In genomic region chr2:35270531-35270984, GRCm38 (mm10) we compare ENCODE assay signal across 7 mouse cellular contexts. TPM values are rescaled to one million over a fixed set of nuclear protein-coding genes. Genes with fewer than 3 reads are reported as not detected.
DNase-seq lines count a peak whose midpoint lies in the region; ATAC-seq and TF ChIP-seq lines count a peak whose summit lies in the region.

No protein-coding gene starts in this region.

- peak; percentile 22; the same call in 1 of the 2 replicates for ATAC-seq in embryonic facial prominence, embryonic 15.5 days (ENCODE audit: insufficient number of reproducible peaks, low FRiP score, low TSS enrichment, low read depth)
- peak; percentile 73 for ATAC-seq in heart, embryonic 15.5 days (replicated peaks; ENCODE audit: insufficient number of reproducible peaks, insufficient read depth, low FRiP score, low read depth)
- no peak for ATAC-seq in lung, embryonic 16.5 days (ENCODE audit: low read depth)
- ATAC-seq in neutrophil, adult 5-6 weeks (ENCODE audit: extremely low read depth, insufficient number of reproducible peaks, low FRiP score, poor library complexity, severe bottlenecking): peak; percentile 73

- no peak for TF ChIP-seq POLR2A in CH12.LX (IDR thresholded peaks at IDR 0.05; ENCODE audit: low read depth, low read length)

- H3K27me3 ChIP-seq in CH12.LX (replicated peaks): no peaks in the 10 kb centered on the region
- no peaks in the 10 kb centered on the region for H3K27me3 ChIP-seq in embryonic facial prominence, embryonic 15.5 days
- no peaks in the 10 kb centered on the region for H3K27me3 ChIP-seq in heart, embryonic 15.5 days
- H3K27me3 ChIP-seq in lung, embryonic 16.5 days (ENCODE audit: control insufficient read depth, insufficient read depth, low read depth, low read length): no peaks in the 10 kb centered on the region

- peak; percentile 74 for TF ChIP-seq RAD21 in CH12.LX (IDR thresholded peaks at IDR 0.05; ENCODE audit: low read depth, low read length)

- H3K79me2 ChIP-seq in CH12.LX (replicated peaks; ENCODE audit: control insufficient read depth, extremely low read depth, insufficient read depth, poor library complexity, severe bottlenecking): no peaks in the 10 kb centered on the region

- no peak overlapping the region for H3K27ac ChIP-seq in CH12.LX (ENCODE audit: insufficient read depth, low read depth)
- peak overlapping the region; percentile 88 for H3K27ac ChIP-seq in embryonic facial prominence, embryonic 15.5 days (replicated peaks)
- H3K27ac ChIP-seq in heart, embryonic 15.5 days: peak overlapping the region; percentile 93
- H3K27ac ChIP-seq in lung, embryonic 16.5 days (ENCODE audit: low read length): peak overlapping the region; percentile 71

- no peak for TF ChIP-seq EP300 in CH12.LX (IDR thresholded peaks at IDR 0.05; ENCODE audit: low read length)

- DNase-seq in CH12.LX (ENCODE audit: extremely low read depth): peak; percentile 63
- peak; percentile 79 for DNase-seq in adrenal gland, postnatal 14 days
- DNase-seq in kidney, postnatal 14 days: peak; percentile 79

- no peak overlapping the region for H3K4me2 ChIP-seq in CH12.LX (ENCODE audit: insufficient read depth, low read depth, poor library complexity, severe bottlenecking)
- H3K4me2 ChIP-seq in embryonic facial prominence, embryonic 15.5 days (replicated peaks): peak overlapping the region; percentile 36; the same call in 1 of the 2 replicates
- H3K4me2 ChIP-seq in heart, embryonic 15.5 days: peak overlapping the region; percentile 41
- no peak overlapping the region for H3K4me2 ChIP-seq in lung, embryonic 16.5 days (ENCODE audit: low read depth, low read length)

- no peak overlapping the region for H3K9ac ChIP-seq in CH12.LX (ENCODE audit: insufficient read depth, low read depth)
- H3K9ac ChIP-seq in embryonic facial prominence, embryonic 15.5 days: no peak overlapping the region
- peak overlapping the region; percentile 27 for H3K9ac ChIP-seq in heart, embryonic 15.5 days
- H3K9ac ChIP-seq in lung, embryonic 16.5 days (ENCODE audit: low read length): no peak overlapping the region; the same call in 1 of the 2 replicates

- TF ChIP-seq CTCF in CH12.LX (conservative IDR thresholded peaks at IDR 0.05 in 1 of 2, IDR thresholded peaks at IDR 0.05 in 1 of 2; ENCODE audit: low read depth in 2 of 2, low read length in 2 of 2): peak; percentile 58 to 89

- WGBS in embryonic facial prominence, embryonic 15.5 days: 9% methylated on average over 10 of the region's 10 CpGs
- 11% methylated on average over 10 of the region's 10 CpGs for WGBS in heart, embryonic 15.5 days
- 21% methylated on average over 10 of the region's 10 CpGs for WGBS in lung, embryonic 16.5 days

- no peak overlapping the region for H3K4me3 ChIP-seq in CH12.LX (replicated peaks in 1 of 3; ENCODE audit: low read depth in 2 of 3, low read length in 2 of 3, poor library complexity in 1 of 3)
- H3K4me3 ChIP-seq in embryonic facial prominence, embryonic 15.5 days (replicated peaks): no peak overlapping the region
- peak overlapping the region; percentile 1; the same call in 1 of the 2 replicates for H3K4me3 ChIP-seq in heart, embryonic 15.5 days
- no peak overlapping the region for H3K4me3 ChIP-seq in lung, embryonic 16.5 days (ENCODE audit: low read length)

- in situ Hi-C loops in CH12.LX (cut with MboI; ENCODE audit: low pct_ligation_motif_present, low pct_unique_long_range_greater_than_20kb, low sequenced_read_pairs): no loop called here

- H3K9me3 ChIP-seq in CH12.LX (replicated peaks; ENCODE audit: low read length): no peaks in the 10 kb centered on the region
- H3K9me3 ChIP-seq in embryonic facial prominence, embryonic 15.5 days (replicated peaks): no peaks in the 10 kb centered on the region
- H3K9me3 ChIP-seq in heart, embryonic 15.5 days (replicated peaks): no peaks in the 10 kb centered on the region
- no peaks in the 10 kb centered on the region for H3K9me3 ChIP-seq in lung, embryonic 16.5 days (ENCODE audit: control insufficient read depth, low read length)

- peaks cover 15 to 40% of the 10 kb centered on the region in 2 experiments for H3K4me1 ChIP-seq in CH12.LX (ENCODE audit: control insufficient read depth in 1 of 2, insufficient read depth in 2 of 2)
- H3K4me1 ChIP-seq in embryonic facial prominence, embryonic 15.5 days: peaks cover 98% of the 10 kb centered on the region
- H3K4me1 ChIP-seq in heart, embryonic 15.5 days (replicated peaks): peaks cover 89% of the 10 kb centered on the region
- peaks cover 55% of the 10 kb centered on the region for H3K4me1 ChIP-seq in lung, embryonic 16.5 days (replicated peaks; ENCODE audit: control insufficient read depth, insufficient read depth, low read length)

- peaks cover 0 to 7% of the 10 kb centered on the region in 2 experiments for H3K36me3 ChIP-seq in CH12.LX (replicated peaks in 1 of 2; ENCODE audit: control insufficient read depth in 1 of 2, insufficient read depth in 1 of 2, low read length in 1 of 2)
- no peaks in the 10 kb centered on the region for H3K36me3 ChIP-seq in embryonic facial prominence, embryonic 15.5 days
- H3K36me3 ChIP-seq in heart, embryonic 15.5 days: no peaks in the 10 kb centered on the region
- H3K36me3 ChIP-seq in lung, embryonic 16.5 days (ENCODE audit: control insufficient read depth, insufficient read depth, low read length): no peaks in the 10 kb centered on the region

- dilution Hi-C loops in CH12.LX (cut with MboI; ENCODE audit: extremely low pct_ligation_motif_present, extremely low pct_unique_long_range_greater_than_20kb, low sequenced_read_pairs): no loop called here

TF ChIP-seq in CH12.LX, 34 proteins besides CTCF, POLR2A, EP300 and RAD21:
- peak; percentile 71 for TF ChIP-seq MYC (IDR thresholded peaks at IDR 0.05; ENCODE audit: low read depth, low read length)
- no peak for TF ChIP-seq USF1 (IDR thresholded peaks at IDR 0.05; ENCODE audit: low read depth, low read length)
- no peak; the same call in 1 of the 2 replicates for TF ChIP-seq MXI1 (IDR thresholded peaks at IDR 0.05; ENCODE audit: low read depth, low read length)
- TF ChIP-seq UBTF (IDR thresholded peaks at IDR 0.05; ENCODE audit: low read depth, low read length): no peak
- TF ChIP-seq ZC3H11A (IDR thresholded peaks at IDR 0.05; ENCODE audit: low read depth, low read length): peak; percentile 89
- TF ChIP-seq CHD1 (IDR thresholded peaks at IDR 0.05; ENCODE audit: low read depth, low read length): no peak
- TF ChIP-seq BHLHE40 (IDR thresholded peaks at IDR 0.05; ENCODE audit: low read depth, low read length): 0 out of 2 replicates have a peak, but pooled peaks have one; percentile 8
- TF ChIP-seq MAX (IDR thresholded peaks at IDR 0.05; ENCODE audit: low read length): 0 out of 2 replicates have a peak, but pooled peaks have one; percentile 19
- TF ChIP-seq IRF4 (IDR thresholded peaks at IDR 0.05; ENCODE audit: low read depth, low read length): peak; percentile 14; the same call in 1 of the 2 replicates
- peak; percentile 36; the same call in 1 of the 2 replicates for TF ChIP-seq SIN3A (IDR thresholded peaks at IDR 0.05; ENCODE audit: low read length)
- TF ChIP-seq MAFK (IDR thresholded peaks at IDR 0.05; ENCODE audit: insufficient replicate concordance, low read length): no peak
- no peak for TF ChIP-seq HCFC1 (IDR thresholded peaks at IDR 0.05; ENCODE audit: low read depth, low read length)
- peak; percentile 97 for TF ChIP-seq SMC3 (IDR thresholded peaks at IDR 0.05; ENCODE audit: low read depth, low read length)
- no peak for TF ChIP-seq ZMIZ1 (IDR thresholded peaks at IDR 0.05; ENCODE audit: low read depth, low read length)
- TF ChIP-seq TCF12 (IDR thresholded peaks at IDR 0.05; ENCODE audit: low read depth, low read length): 0 out of 2 replicates have a peak, but pooled peaks have one; percentile 35
- no peak for TF ChIP-seq E2F4 (IDR thresholded peaks at IDR 0.05; ENCODE audit: insufficient replicate concordance, low read depth, low read length)
- TF ChIP-seq PAX5 (IDR thresholded peaks at IDR 0.05; ENCODE audit: low read length): no peak
- TF ChIP-seq NELFE (IDR thresholded peaks at IDR 0.05; ENCODE audit: low read depth, low read length): 0 out of 2 replicates have a peak, but pooled peaks have one; percentile 22
- 0 out of 2 replicates have a peak, but pooled peaks have one; percentile 13 for TF ChIP-seq MEF2A (IDR thresholded peaks at IDR 0.05; ENCODE audit: borderline replicate concordance, low read depth, low read length)
- TF ChIP-seq NRF1 (IDR thresholded peaks at IDR 0.05; ENCODE audit: low read depth, low read length): 0 out of 2 replicates have a peak, but pooled peaks have one; percentile 10
- TF ChIP-seq RCOR1 (conservative IDR thresholded peaks at IDR 0.05; ENCODE audit: low read depth, low read length): no peak
- no peak for TF ChIP-seq USF2 (conservative IDR thresholded peaks at IDR 0.05; ENCODE audit: low read depth, low read length)
- no peak for TF ChIP-seq JUND (conservative IDR thresholded peaks at IDR 0.05; ENCODE audit: low read depth, low read length)

RNA-seq across cellular contexts. Expression of gene Gsn, which starts 14.4 kb away (rescaled TPM):
- total RNA-seq in CH12.LX (2012; rRNA removed): 41.0 and 54.2 TPM in 2 replicates
- 37.5 and 42.9 TPM in 2 replicates for total RNA-seq in CH12.LX (2014; rRNA removed)
- 22.6 and 24.2 TPM in 2 replicates for polyA plus RNA-seq in CH12.LX (2012; ENCODE audit: insufficient read length, low read depth)
- total RNA-seq in adrenal gland, postnatal 14 days (2021): 179 and 208 TPM in 2 replicates
- 327 and 340 TPM in 2 replicates for polyA plus RNA-seq in embryonic facial prominence, embryonic 15.5 days (2015; fragmentation: Nextera tagmentation; extraction: Ambion mirVana)
- 321 and 325 TPM in 2 replicates for polyA plus RNA-seq in heart, embryonic 15.5 days (2015; fragmentation: Nextera tagmentation; extraction: Ambion mirVana)
- polyA plus RNA-seq in lung, embryonic 16.5 days (2015; fragmentation: Nextera tagmentation; extraction: Ambion mirVana): 241 and 277 TPM in 2 replicates
- 187 and 197 TPM in 2 replicates for total RNA-seq in neutrophil, adult 5-6 weeks (2017)

Comparison
In these comparisons a context has a peak if more than half of its experiments do, and no peak if none do; other contexts are left out.
1. H3K4me2 ChIP-seq: peak in embryonic facial prominence, embryonic 15.5 days (single experiment) and heart, embryonic 15.5 days (single experiment); none in CH12.LX (single experiment) and lung, embryonic 16.5 days (single experiment).
2. Peak in every context shown above with its lines, with median percentiles within 50 percentile points of each other: DNase-seq.